Mouse (Mus musculus): ENCODE data around the gene Chtop. TPM values are rescaled to one million over a fixed set of nuclear protein-coding genes. Genes with fewer than 3 reads are reported as not detected.

Gene Chtop
- polyA plus RNA-seq, 1 experiment from 2014 or later, result 125 TPM

DNA sequence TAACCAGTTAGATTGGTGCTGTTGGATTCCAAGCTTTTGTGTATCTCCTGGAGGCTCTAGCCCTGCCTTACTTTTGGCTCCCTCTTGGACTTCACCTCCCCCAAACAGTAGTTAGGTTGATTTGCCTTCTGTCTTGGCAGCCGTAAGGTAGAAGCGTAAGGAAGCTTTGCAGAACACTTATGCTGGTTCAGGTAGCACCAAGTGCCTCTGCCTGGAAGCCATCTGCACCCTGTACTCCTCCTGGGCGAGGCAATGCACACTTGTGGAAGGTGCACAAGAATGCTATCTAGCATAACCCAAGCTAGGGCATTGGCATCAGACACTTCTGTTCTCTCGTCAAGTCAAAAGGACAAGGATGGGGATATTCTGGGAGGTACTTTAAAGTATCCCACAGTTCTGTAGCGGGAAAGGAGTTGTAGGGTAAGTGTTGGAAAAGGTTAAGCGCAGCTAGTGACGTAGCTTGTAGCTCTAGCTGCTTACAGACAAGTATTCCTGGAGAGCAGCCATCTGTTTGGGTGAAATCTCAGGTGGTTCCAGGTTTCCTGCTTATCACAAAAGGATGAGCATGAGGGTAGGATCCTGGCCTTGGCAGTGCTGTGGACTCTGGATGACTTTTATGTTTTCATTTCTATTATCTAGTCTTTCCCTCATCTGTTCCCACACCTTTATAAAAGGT lies 13.3 kb downstream of the Chtop start:
- Histone ChIP-seq H3K27me3 (ENCODE audit: control insufficient read depth, insufficient read depth, low read depth, low read length) (no peaks in the 10 kb centered on the region), H3K36me3 (ENCODE audit: control insufficient read depth, insufficient read depth, low read length) (peaks cover 36% of the 10 kb centered on the region), H3K4me2 (ENCODE audit: low read depth, low read length) (no peak overlapping the region), H3K9ac (ENCODE audit: low read length) (no peak overlapping the region), H3K9me3 (ENCODE audit: control insufficient read depth, low read length) (no peaks in the 10 kb centered on the region), H3K4me3 (ENCODE audit: low read length) (no peak overlapping the region), H3K27ac (ENCODE audit: low read length) (no peak overlapping the region), H3K4me1 (replicated peaks; ENCODE audit: control insufficient read depth, insufficient read depth, low read length) (no peaks in the 10 kb centered on the region; the same call in 1 of the 2 replicates)
- no peak for ATAC-seq (ENCODE audit: low read depth)
- WGBS, result 81% methylated on average over 7 of the region's 7 CpGs

- H3K4me2 ChIP-seq (ENCODE audit: low read depth, low read length), result no peak overlapping the region
- ATAC-seq (ENCODE audit: low read depth), result no peak
- H3K27ac ChIP-seq (ENCODE audit: low read length), result peak overlapping the region; percentile 32; the same call in 1 of the 2 replicates
- H3K36me3 ChIP-seq (ENCODE audit: control insufficient read depth, insufficient read depth, low read length), result peaks cover 29% of the 10 kb centered on the region
- peaks cover 10% of the 10 kb centered on the region for H3K4me1 ChIP-seq (replicated peaks; ENCODE audit: control insufficient read depth, insufficient read depth, low read length)
- WGBS, result 50% methylated on average over 4 of the region's 4 CpGs
- H3K4me3 ChIP-seq (ENCODE audit: low read length), result no peak overlapping the region
- H3K9ac ChIP-seq (ENCODE audit: low read length), result no peak overlapping the region
- no peaks in the 10 kb centered on the region for H3K9me3 ChIP-seq (ENCODE audit: control insufficient read depth, low read length)
- no peaks in the 10 kb centered on the region for H3K27me3 ChIP-seq (ENCODE audit: control insufficient read depth, insufficient read depth, low read depth, low read length)
Measured at GRCm38 (mm10) chr3:90493831-90494540, 15.3 kb downstream of the Chtop start.

DNA sequence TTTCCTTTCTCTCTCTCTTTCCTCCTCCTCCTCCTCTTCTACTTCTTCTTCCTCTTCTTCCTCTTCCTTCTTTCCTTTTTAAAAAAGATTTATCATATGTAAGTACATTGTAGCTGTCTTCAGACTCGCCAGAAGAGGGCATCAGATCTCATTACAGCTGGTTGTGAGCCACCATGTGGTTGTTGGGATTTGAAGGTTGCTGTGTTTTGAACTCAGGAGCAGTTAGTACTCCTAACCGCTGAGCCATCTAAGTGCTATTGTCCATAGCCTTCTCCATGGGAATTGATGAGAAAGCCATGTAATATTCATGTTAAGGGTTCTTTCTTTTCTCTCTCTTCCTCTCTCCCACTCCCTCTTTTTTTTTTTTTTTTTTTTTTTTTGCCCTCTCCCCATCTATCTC lies 17.9 kb downstream of the Chtop start:
- peaks cover 10% of the 10 kb centered on the region for H3K4me1 ChIP-seq (replicated peaks; ENCODE audit: control insufficient read depth, insufficient read depth, low read length)
- H3K27ac ChIP-seq (ENCODE audit: low read length), result no peak overlapping the region
- no peak overlapping the region for H3K4me2 ChIP-seq (ENCODE audit: low read depth, low read length)
- no peak overlapping the region for H3K9ac ChIP-seq (ENCODE audit: low read length)
- H3K9me3 ChIP-seq (ENCODE audit: control insufficient read depth, low read length), result no peaks in the 10 kb centered on the region
- no peak overlapping the region for H3K4me3 ChIP-seq (ENCODE audit: low read length)
- no peak for ATAC-seq (ENCODE audit: low read depth)
- peaks cover 27% of the 10 kb centered on the region for H3K36me3 ChIP-seq (ENCODE audit: control insufficient read depth, insufficient read depth, low read length)
- no peaks in the 10 kb centered on the region for H3K27me3 ChIP-seq (ENCODE audit: control insufficient read depth, insufficient read depth, low read depth, low read length)
- WGBS, result 32% methylated on average over 2 of the region's 2 CpGs

DNA sequence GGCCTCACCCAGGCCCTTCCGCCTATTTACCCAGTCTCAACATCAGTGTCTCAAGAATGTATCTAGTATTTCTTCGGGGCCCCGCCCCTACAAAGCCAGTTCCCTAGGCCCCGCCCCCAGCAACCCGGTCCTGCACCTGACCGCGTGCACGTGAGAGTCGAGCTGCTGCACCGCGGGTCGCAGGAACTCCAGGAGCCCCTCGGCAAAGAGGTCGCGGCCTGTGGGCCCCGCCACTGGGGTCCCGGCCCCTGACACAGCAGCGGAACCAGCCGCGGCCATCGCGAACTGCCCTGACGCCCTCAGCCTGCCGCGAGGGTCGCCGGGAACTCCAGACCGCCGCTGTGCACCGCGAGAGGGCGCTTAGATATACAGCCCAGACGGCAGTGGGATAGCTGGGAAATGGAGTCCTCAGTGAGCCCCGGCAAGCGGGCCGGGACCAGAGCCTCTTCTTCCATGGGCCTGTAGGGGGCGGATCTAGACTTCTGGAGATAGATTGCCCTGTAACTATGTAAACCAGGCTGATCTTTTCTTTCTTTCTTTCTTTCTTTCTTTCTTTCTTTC lies 18.5 kb downstream of the Chtop start, which contains the start of gene Snapin:
Gene Snapin, minus strand, starts transcription at position 338 of the 561 bp plus-strand sequence.
- under 1% methylated on average over 37 of the region's 37 CpGs for WGBS
- ATAC-seq (ENCODE audit: low read depth), result peak; percentile 99
- Histone ChIP-seq H3K27me3 (ENCODE audit: control insufficient read depth, insufficient read depth, low read depth, low read length) (no peaks in the 10 kb centered on the region), H3K4me2 (ENCODE audit: low read depth, low read length) (peak within 1 kb of the TSS; percentile 62), H3K4me1 (replicated peaks; ENCODE audit: control insufficient read depth, insufficient read depth, low read length) (peaks cover 10% of the 10 kb centered on the region), H3K36me3 (ENCODE audit: control insufficient read depth, insufficient read depth, low read length) (peaks cover 26% of the 10 kb centered on the region), H3K9ac (ENCODE audit: low read length) (peak within 1 kb of the TSS; percentile 86), H3K27ac (ENCODE audit: low read length) (peak within 1 kb of the TSS; percentile 86), H3K4me3 (ENCODE audit: low read length) (peak within 1 kb of the TSS; percentile 80), H3K9me3 (ENCODE audit: control insufficient read depth, low read length) (no peaks in the 10 kb centered on the region)

DNA sequence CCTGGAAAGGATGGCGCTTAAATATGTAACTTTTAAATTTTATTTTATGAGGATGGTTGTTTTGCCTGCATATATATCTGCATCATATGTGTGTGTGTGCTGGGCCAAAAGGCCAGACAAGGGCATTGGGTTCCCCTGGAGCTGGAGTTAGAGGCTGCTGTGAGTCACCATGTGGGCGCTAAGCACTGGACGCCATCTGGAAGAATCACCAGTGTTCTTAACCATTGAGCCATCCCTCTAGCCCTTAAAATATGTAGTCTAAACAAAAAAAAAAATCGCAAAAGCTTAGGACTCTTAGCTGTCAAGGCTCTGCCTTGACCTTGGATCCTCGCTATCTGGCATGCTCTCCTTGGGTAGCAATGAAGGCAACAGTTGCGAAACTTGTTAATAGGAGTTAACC lies 20.7 kb downstream of the Chtop start:
- H3K27ac ChIP-seq (ENCODE audit: low read length), result no peak overlapping the region
- peaks cover 10% of the 10 kb centered on the region for H3K4me1 ChIP-seq (replicated peaks; ENCODE audit: control insufficient read depth, insufficient read depth, low read length)
- H3K4me2 ChIP-seq (ENCODE audit: low read depth, low read length), result no peak overlapping the region
- H3K9me3 ChIP-seq (ENCODE audit: control insufficient read depth, low read length), result no peaks in the 10 kb centered on the region
- peaks cover 41% of the 10 kb centered on the region for H3K36me3 ChIP-seq (ENCODE audit: control insufficient read depth, insufficient read depth, low read length)
- no peak for ATAC-seq (ENCODE audit: low read depth)
- H3K4me3 ChIP-seq (ENCODE audit: low read length), result no peak overlapping the region
- WGBS, result 78% methylated on average over 6 of the region's 6 CpGs
- no peak overlapping the region for H3K9ac ChIP-seq (ENCODE audit: low read length)
- no peaks in the 10 kb centered on the region for H3K27me3 ChIP-seq (ENCODE audit: control insufficient read depth, insufficient read depth, low read depth, low read length)

DNA sequence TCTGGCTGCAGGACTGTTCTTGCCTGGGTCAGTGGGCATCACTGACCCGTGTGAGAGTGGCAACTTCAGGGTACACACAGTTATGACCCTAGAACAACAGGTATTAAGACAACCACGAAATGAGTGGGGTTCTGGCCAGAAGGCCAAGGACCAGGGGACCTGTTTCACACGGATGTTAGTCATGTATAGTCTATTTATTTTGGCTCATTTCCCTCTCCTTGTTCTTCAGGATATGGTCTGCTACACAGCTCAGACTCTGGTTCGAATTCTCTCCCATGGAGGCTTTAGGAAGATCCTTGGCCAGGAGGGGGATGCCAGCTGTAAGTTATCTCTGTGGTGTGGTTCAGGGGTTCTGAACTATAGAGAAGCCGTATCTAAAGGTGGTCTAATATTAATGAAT lies 22.3 kb downstream of the Chtop start:
- ATAC-seq (ENCODE audit: low read depth), result no peak
- Histone ChIP-seq H3K4me1 (replicated peaks; ENCODE audit: control insufficient read depth, insufficient read depth, low read length) (peaks cover 10% of the 10 kb centered on the region), H3K27me3 (ENCODE audit: control insufficient read depth, insufficient read depth, low read depth, low read length) (no peaks in the 10 kb centered on the region), H3K4me2 (ENCODE audit: low read depth, low read length) (no peak overlapping the region), H3K36me3 (ENCODE audit: control insufficient read depth, insufficient read depth, low read length) (peaks cover 51% of the 10 kb centered on the region), H3K9ac (ENCODE audit: low read length) (no peak overlapping the region), H3K4me3 (ENCODE audit: low read length) (no peak overlapping the region), H3K9me3 (ENCODE audit: control insufficient read depth, low read length) (no peaks in the 10 kb centered on the region), H3K27ac (ENCODE audit: low read length) (no peak overlapping the region)
- WGBS, result 69% methylated on average over 5 of the region's 5 CpGs

DNA sequence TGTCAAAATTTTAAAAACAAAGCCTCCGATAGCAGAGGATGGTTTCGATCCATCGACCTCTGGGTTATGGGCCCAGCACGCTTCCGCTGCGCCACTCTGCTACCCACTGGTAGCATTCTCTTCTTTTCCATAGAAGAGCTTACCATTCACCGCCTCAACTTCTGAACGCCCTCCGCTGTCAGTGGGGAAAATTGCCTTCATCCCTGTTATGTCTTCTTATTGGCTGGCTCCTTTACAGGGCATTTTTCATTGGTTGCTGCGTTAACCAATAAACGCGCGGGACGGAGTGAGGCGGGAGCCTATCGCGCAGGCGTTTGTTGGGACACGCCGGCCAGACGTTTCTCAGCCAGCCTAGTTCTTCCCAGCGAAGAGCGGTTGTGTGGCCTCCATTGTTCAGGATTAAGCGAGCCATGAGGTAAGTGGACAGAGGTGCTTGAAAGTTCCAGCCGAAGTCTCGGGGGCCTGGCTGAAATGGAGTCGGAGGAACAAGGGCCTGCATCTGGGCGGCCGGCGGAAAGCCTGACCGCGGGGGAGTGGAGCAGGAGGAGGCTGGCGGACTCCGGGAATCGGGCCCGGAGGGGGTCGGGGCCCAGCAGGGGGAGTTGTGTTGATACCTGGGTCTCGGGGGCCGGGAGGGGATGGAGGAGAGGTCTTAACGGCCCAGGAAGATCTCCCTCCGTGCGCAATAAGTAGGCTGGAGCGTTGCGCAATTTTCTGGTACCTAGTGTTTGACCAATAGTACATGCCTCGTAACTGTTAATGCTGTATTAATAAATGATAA lies 33.3 kb downstream of the Chtop start, which contains the start of gene Ilf2:
Gene Ilf2, plus strand, starts transcription at position 296 of the 781 bp plus-strand sequence.
- ATAC-seq (ENCODE audit: low read depth), result peak; percentile 99
- H3K4me3 ChIP-seq (ENCODE audit: low read length), result peak within 1 kb of the TSS; percentile 94
- peak within 1 kb of the TSS; percentile 97 for H3K9ac ChIP-seq (ENCODE audit: low read length)
- no peaks in the 10 kb centered on the region for H3K27me3 ChIP-seq (ENCODE audit: control insufficient read depth, insufficient read depth, low read depth, low read length)
- no peaks in the 10 kb centered on the region for H3K9me3 ChIP-seq (ENCODE audit: control insufficient read depth, low read length)
- peak within 1 kb of the TSS; percentile 93 for H3K4me2 ChIP-seq (ENCODE audit: low read depth, low read length)
- WGBS, result under 1% methylated on average over 45 of the region's 45 CpGs
- H3K4me1 ChIP-seq (replicated peaks; ENCODE audit: control insufficient read depth, insufficient read depth, low read length), result peaks cover 11% of the 10 kb centered on the region
- peaks cover 16% of the 10 kb centered on the region for H3K36me3 ChIP-seq (ENCODE audit: control insufficient read depth, insufficient read depth, low read length)
- peak within 1 kb of the TSS; percentile 95 for H3K27ac ChIP-seq (ENCODE audit: low read length)

GRCm38 (mm10) chr3:90475151-90475830 lies 34.0 kb downstream of the Chtop start:
- 38% methylated on average over 15 of the region's 16 CpGs for WGBS

More at GRCm38 (mm10) chr3:90475151-90475830, 34.0 kb downstream of the Chtop start:
- Histone ChIP-seq H3K4me1 (replicated peaks; ENCODE audit: control insufficient read depth, insufficient read depth, low read length) (peaks cover 11% of the 10 kb centered on the region), H3K4me2 (ENCODE audit: low read depth, low read length) (peak overlapping the region; percentile 57), H3K36me3 (ENCODE audit: control insufficient read depth, insufficient read depth, low read length) (peaks cover 9% of the 10 kb centered on the region), H3K27ac (ENCODE audit: low read length) (no peak overlapping the region), H3K27me3 (ENCODE audit: control insufficient read depth, insufficient read depth, low read depth, low read length) (no peaks in the 10 kb centered on the region), H3K4me3 (ENCODE audit: low read length) (peak overlapping the region; percentile 48), H3K9ac (ENCODE audit: low read length) (no peak overlapping the region), H3K9me3 (ENCODE audit: control insufficient read depth, low read length) (no peaks in the 10 kb centered on the region)
- ATAC-seq (ENCODE audit: low read depth), result peak; percentile 3; the same call in 1 of the 2 replicates
